Mouse (Mus musculus) CH12.LX (cell line): ENCODE measurements around the gene Mpzl2. TPM values are rescaled to one million over a fixed set of nuclear protein-coding genes. Genes with fewer than 3 reads are reported as not detected.

Experiments
- DNase-seq: peaks from one replicate; pipeline ENCODE4 v3.0.0-alpha.2; 2013; ENCODE audit errors: extremely low read depth
- H3K27ac ChIP-seq: 2 replicates; pipeline ENCODE4 v1.5.1; 2012; ENCODE audit warnings: low read depth, mild to moderate bottlenecking, control low read depth, moderate library complexity; ENCODE audit not compliant: insufficient read depth
- H3K27me3 ChIP-seq: replicated peaks from 2 replicates; pipeline ENCODE3; 2012; ENCODE audit warnings: inconsistent platforms
- H3K36me3 ChIP-seq, 2 experiments: replicated peaks in 1 of 2; 2 replicates each; pipeline versions ENCODE3 to v1.6.1; 2012; ENCODE audit warnings: inconsistent platforms in 1 of 2, low read length in 1 of 2, mild to moderate bottlenecking in 1 of 2, mixed read lengths in 1 of 2, moderate library complexity in 1 of 2; ENCODE audit not compliant: control insufficient read depth in 1 of 2, insufficient read depth in 1 of 2
- H3K4me1 ChIP-seq, 2 experiments: 2 replicates each; pipeline ENCODE4 v1.6.1; 2012; ENCODE audit warnings: inconsistent platforms in 1 of 2, moderate library complexity in 1 of 2; ENCODE audit not compliant: insufficient read depth in 2 of 2, control insufficient read depth in 1 of 2
- H3K4me2 ChIP-seq: 2 replicates; pipeline ENCODE4 v1.6.1; 2012; ENCODE audit warnings: low read depth, mild to moderate bottlenecking, control low read depth; ENCODE audit not compliant: poor library complexity, insufficient read depth, severe bottlenecking
- H3K4me3 ChIP-seq, 3 experiments: fragments of 150-350 bp in 1 of 3; sonication (generic) in 1 of 3; replicated peaks in 1 of 3; 2 replicates each; pipeline versions ENCODE3 to v1.5.1; 2011 to 2012; ENCODE audit warnings: low read depth in 2 of 3, low read length in 2 of 3, mild to moderate bottlenecking in 2 of 3, moderate library complexity in 2 of 3, control low read depth in 1 of 3, improper control_type of control experiment in 1 of 3, inconsistent platforms in 1 of 3, mixed read lengths in 1 of 3; ENCODE audit not compliant: poor library complexity in 1 of 3
- H3K79me2 ChIP-seq: replicated peaks from 2 replicates; pipeline ENCODE4 v1.6.1; 2012; ENCODE audit warnings: mild to moderate bottlenecking, moderate library complexity; ENCODE audit not compliant: control insufficient read depth, poor library complexity, insufficient read depth, severe bottlenecking; ENCODE audit errors: extremely low read depth
- H3K9ac ChIP-seq: 2 replicates; pipeline ENCODE4 v1.6.1; 2012; ENCODE audit warnings: low read depth, mild to moderate bottlenecking, control low read depth, moderate library complexity; ENCODE audit not compliant: insufficient read depth
- H3K9me3 ChIP-seq: replicated peaks from 2 replicates; pipeline ENCODE3; 2012; ENCODE audit warnings: low read length, inconsistent platforms, mixed read lengths
- BHLHE40 ChIP-seq: IDR thresholded peaks from 2 replicates; pipeline ENCODE4 v1.6.1; 2011; ENCODE audit warnings: mild to moderate bottlenecking, low read depth, low read length, improper control_type of control experiment
- CHD2 ChIP-seq: IDR thresholded peaks from 2 replicates; pipeline ENCODE4 v1.6.1; 2011; ENCODE audit warnings: low read length, improper control_type of control experiment
- CTCF ChIP-seq, 2 experiments: IDR thresholded peaks in 1 of 2; conservative IDR thresholded peaks in 1 of 2; 2 replicates each; pipeline ENCODE4 v1.5.1; 2011 to 2012; ENCODE audit warnings: low read depth in 2 of 2, low read length in 2 of 2, improper control_type of control experiment in 1 of 2, inconsistent platforms in 1 of 2, mild to moderate bottlenecking in 1 of 2, moderate library complexity in 1 of 2
- ELF1 ChIP-seq: IDR thresholded peaks from 2 replicates; pipeline ENCODE4 v1.6.1; 2014; ENCODE audit warnings: low read depth, mild to moderate bottlenecking, inconsistent platforms, low read length, improper control_type of control experiment
- EP300 ChIP-seq: IDR thresholded peaks from 2 replicates; pipeline ENCODE4 v1.6.1; 2011; ENCODE audit warnings: low read length, improper control_type of control experiment
- GABPA ChIP-seq: IDR thresholded peaks from 2 replicates; pipeline ENCODE4 v1.6.1; 2012; ENCODE audit warnings: low read depth, low read length, improper control_type of control experiment, inconsistent platforms; ENCODE audit not compliant: insufficient replicate concordance
- IRF4 ChIP-seq: IDR thresholded peaks from 2 replicates; pipeline ENCODE4 v1.6.1; 2014; ENCODE audit warnings: low read depth, mild to moderate bottlenecking, inconsistent platforms, low read length, improper control_type of control experiment
- MAFK ChIP-seq: IDR thresholded peaks from 2 replicates; pipeline ENCODE4 v1.6.1; 2011; ENCODE audit warnings: low read length, improper control_type of control experiment; ENCODE audit not compliant: insufficient replicate concordance
- MXI1 ChIP-seq: IDR thresholded peaks from 2 replicates; pipeline ENCODE4 v1.6.1; 2011; ENCODE audit warnings: mild to moderate bottlenecking, low read depth, low read length, improper control_type of control experiment
- NELFE ChIP-seq: IDR thresholded peaks from 2 replicates; pipeline ENCODE4 v1.6.1; 2011; ENCODE audit warnings: low read depth, low read length, improper control_type of control experiment
- PAX5 ChIP-seq: IDR thresholded peaks from 2 replicates; pipeline ENCODE4 v1.6.1; 2012; ENCODE audit warnings: low read length, inconsistent platforms, mixed read lengths
- SIN3A ChIP-seq: IDR thresholded peaks from 2 replicates; pipeline ENCODE4 v1.6.1; 2012; ENCODE audit warnings: low read length, improper control_type of control experiment, inconsistent platforms
- USF2 ChIP-seq: conservative IDR thresholded peaks from 2 replicates; pipeline ENCODE4 v1.6.1; 2011; ENCODE audit warnings: low read depth, low read length, improper control_type of control experiment
- dilution Hi-C: fragments of 300-500 bp; cut with MboI; formaldehyde crosslinking; loops from 2 replicates; pipeline ENCODE4 v1.14.3; 2020; ENCODE audit warnings: low sequenced_read_pairs; ENCODE audit not compliant: extremely low pct_unique_long_range_greater_than_20kb, extremely low pct_ligation_motif_present
- in situ Hi-C: fragments of 300-500 bp; cut with MboI; formaldehyde crosslinking; loops from 3 replicates; pipeline ENCODE4 v1.14.3; 2019; ENCODE audit warnings: low sequenced_read_pairs, low pct_ligation_motif_present, low pct_unique_long_range_greater_than_20kb, mixed read lengths
- polyA plus RNA-seq: library from polyadenylated mRNA; unstranded; fragments of >175 nt; gene quantifications from 2 replicates; pipeline ENCODE4 v1.2.1, GENCODE M21; 2012; ENCODE audit warnings: low read depth; ENCODE audit not compliant: insufficient read length
- total RNA-seq, 2 experiments: library from RNA; depleted of rRNA; stranded (reverse); fragments of 300-350 nt in 1 of 2; fragments of >200 nt in 1 of 2; gene quantifications; 2 replicates each; pipeline ENCODE4 v1.2.3; 2012 to 2014

Gene Mpzl2
- total and polyA plus RNA-seq, 3 experiments = 0.27 to 0.36 (median 0.30) TPM

GRCm38 (mm10) chr9:45077859-45078258 is 38.3 kb downstream of the Mpzl2 start:
- H3K4me1 ChIP-seq = peaks cover 20 to 42% of the 10 kb centered on the region in 2 experiments
- TF ChIP-seq EP300 (peak; percentile 74), CTCF (conservative IDR thresholded peaks at IDR 0.05 in 1 of 2, IDR thresholded peaks at IDR 0.05 in 1 of 2; ENCODE audit: low read depth in 2 of 2, low read length in 2 of 2) (no peak), BHLHE40 (peak; percentile 29; the same call in 1 of the 2 replicates), IRF4 (peak; percentile 83)
- no peak overlapping the region for H3K4me3 ChIP-seq
- no peak overlapping the region for H3K9ac ChIP-seq
- dilution Hi-C loops (no loop called here), in situ Hi-C loops (no loop called here)
- peak overlapping the region; percentile 34 for H3K4me2 ChIP-seq
- peak; percentile 44 for DNase-seq
- no peaks in the 10 kb centered on the region for H3K27me3 ChIP-seq
- no peak overlapping the region for H3K27ac ChIP-seq
- no peaks in the 10 kb centered on the region for H3K9me3 ChIP-seq
- H3K36me3 ChIP-seq = no peaks in the 10 kb centered on the region
- H3K79me2 ChIP-seq = no peaks in the 10 kb centered on the region

GRCm38 (mm10) chr9:45079011-45079410 is 39.4 kb downstream of the Mpzl2 start, which contains the start of gene Jaml:
Gene Jaml, plus strand, starts transcription at chr9:45079183.
- dilution Hi-C loops (no loop called here), in situ Hi-C loops (no loop called here)
- H3K9me3 ChIP-seq = no peaks in the 10 kb centered on the region
- H3K79me2 ChIP-seq = no peaks in the 10 kb centered on the region
- H3K4me1 ChIP-seq = peaks cover 20 to 42% of the 10 kb centered on the region in 2 experiments
- DNase-seq = peak; percentile 54
- no peaks in the 10 kb centered on the region for H3K36me3 ChIP-seq
- TF ChIP-seq NELFE (no peak), USF2 (no peak), MAFK (no peak), GABPA (no peak), CHD2 (no peak)
- peak within 1 kb of the TSS; percentile 47 for H3K4me2 ChIP-seq
- no peak within 1 kb of the TSS for H3K9ac ChIP-seq
- no peaks in the 10 kb centered on the region for H3K27me3 ChIP-seq
- H3K27ac ChIP-seq = peak within 1 kb of the TSS; percentile 7; the same call in 1 of the 2 replicates
- H3K4me3 ChIP-seq = peak within 1 kb of the TSS in 2 of 3 experiments; percentile 30 to 59

GRCm38 (mm10) chr9:45083132-45083531 is 43.5 kb downstream of the Mpzl2 start:
- dilution Hi-C loops = no loop called here

More at GRCm38 (mm10) chr9:45083132-45083531, 43.5 kb downstream of the Mpzl2 start:
- no peaks in the 10 kb centered on the region for H3K27me3 ChIP-seq
- no peak overlapping the region for H3K4me3 ChIP-seq
- DNase-seq = no peak
- H3K79me2 ChIP-seq = no peaks in the 10 kb centered on the region
- no peak for TF ChIP-seq ELF1
- TF ChIP-seq USF2 = no peak
- TF ChIP-seq MXI1 = no peak
- no peak for TF ChIP-seq CHD2
- TF ChIP-seq PAX5 = no peak
- TF ChIP-seq SIN3A = no peak
- peaks cover 31 to 57% of the 10 kb centered on the region in 2 experiments for H3K4me1 ChIP-seq
- H3K27ac ChIP-seq = no peak overlapping the region
- no peaks in the 10 kb centered on the region for H3K9me3 ChIP-seq
- H3K9ac ChIP-seq = no peak overlapping the region
- in situ Hi-C loops = no loop called here
- H3K4me2 ChIP-seq = no peak overlapping the region
- no peaks in the 10 kb centered on the region for H3K36me3 ChIP-seq
